Mouse (Mus musculus) megakaryocyte progenitor cell, adult 5-6 weeks (primary cell): ENCODE measurements around the gene Olfr975. TPM values are rescaled to one million over a fixed set of nuclear protein-coding genes. Genes with fewer than 3 reads are reported as not detected.
"Not testable (repeated sequence)": the region's sequence is repeated elsewhere in the genome, so short reads cannot be mapped to it uniquely, and the experiment has no call there.

Experiments
- ATAC-seq: replicated peaks from 2 replicates; pipeline ENCODE4 v1.8.0; 2016; ENCODE audit warnings: mild to moderate bottlenecking, moderate TSS enrichment, inconsistent platforms; ENCODE audit not compliant: poor library complexity
- total RNA-seq, 2 experiments: library from RNA; stranded (forward) in 1 of 2; stranded (reverse) in 1 of 2; fragments of 157-497, 149-512 nt in 1 of 2; fragments of 200-1000 nt in 1 of 2; gene quantifications; 2 replicates each; pipeline versions ENCODE4 v1.2.3 to v1.2.4; 2015 to 2017

Gene Olfr975
- total RNA-seq (2015) (not detected in 2 replicates), total RNA-seq (2017) (not detected in 2 replicates)

DNA sequence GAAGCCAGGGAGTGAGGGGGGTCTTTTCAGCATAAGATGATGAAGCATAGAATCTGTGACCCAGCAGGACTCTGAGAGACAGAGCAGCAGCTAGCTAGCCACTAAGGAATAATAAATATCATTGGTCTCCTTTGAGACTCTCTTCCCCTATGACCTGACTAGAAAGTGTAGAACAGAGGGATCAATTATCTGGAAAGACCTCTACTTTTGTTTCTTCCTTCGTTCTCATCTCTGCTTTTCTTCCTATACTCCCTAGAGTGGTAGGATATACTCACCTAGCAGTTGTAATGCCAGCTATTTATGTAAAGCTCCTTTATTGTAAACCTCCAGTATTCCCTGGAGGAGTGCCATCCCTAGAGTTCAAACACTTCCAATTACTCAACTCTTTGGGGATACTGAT, at the start of gene Olfr975:
Gene Olfr975, minus strand, starts transcription at position 101 of the 400 bp plus-strand sequence.
- ATAC-seq: no peak

DNA sequence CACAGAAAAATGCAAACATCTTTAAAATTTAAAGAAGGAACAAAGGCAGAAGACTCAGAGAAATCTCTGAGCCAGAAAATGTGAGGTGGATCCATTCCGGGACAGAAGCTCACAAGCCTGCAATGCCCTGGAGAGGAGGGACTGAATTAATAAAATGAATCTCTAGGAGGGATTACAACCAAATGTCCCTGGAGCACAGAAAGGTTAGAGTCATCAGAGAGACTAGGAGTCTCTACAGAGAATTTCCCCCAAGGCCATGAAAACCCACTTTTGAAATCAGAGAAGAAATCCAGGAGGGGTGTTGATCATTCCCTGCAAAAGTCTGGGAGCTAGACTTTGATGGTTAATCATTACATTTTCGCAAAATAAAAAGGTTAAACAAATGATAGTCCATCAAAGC, 40.0 kb upstream of the Olfr975 start, which contains the start of gene Olfr978:
Gene Olfr978, plus strand, starts transcription at position 301 of the 400 bp plus-strand sequence.
- no peak for ATAC-seq

GRCm38 (mm10) chr9:39976581-39977145, 24.8 kb upstream of the Olfr975 start:
- ATAC-seq: not testable (repeated sequence)

GRCm38 (mm10) chr9:39961033-39961432, 9.2 kb upstream of the Olfr975 start, which contains the start of gene Olfr976:
Olfr976 (minus strand) TSS chr9:39961133.
- not testable (repeated sequence) for ATAC-seq

DNA sequence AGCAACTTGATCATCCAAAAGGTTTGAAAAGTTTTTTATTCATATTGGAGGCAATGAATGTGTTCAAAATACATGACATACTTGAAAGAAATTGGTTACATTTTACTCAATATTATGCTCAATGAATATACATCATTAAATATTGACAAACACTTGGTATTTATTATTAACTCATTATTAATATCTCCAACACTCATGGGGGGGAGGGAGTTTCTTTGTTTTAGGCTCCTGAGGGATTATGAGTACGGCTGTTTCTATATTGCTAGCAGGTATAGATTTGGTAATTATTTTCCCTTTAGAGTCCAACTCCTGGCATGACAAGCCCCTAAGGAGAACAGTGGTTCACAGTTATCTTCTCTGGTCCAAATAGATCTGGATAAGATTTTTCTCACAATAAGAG, 14.6 kb downstream of the Olfr975 start, which contains the start of gene Olfr974:
Gene Olfr974, plus strand, starts transcription at position 301 of the 400 bp plus-strand sequence.
- no peak for ATAC-seq

GRCm38 (mm10) chr9:39928837-39929236, 23.0 kb downstream of the Olfr975 start:
- not testable (repeated sequence) for ATAC-seq

GRCm38 (mm10) chr9:39927975-39928836, 23.6 kb downstream of the Olfr975 start:
- not testable (repeated sequence) for ATAC-seq

DNA sequence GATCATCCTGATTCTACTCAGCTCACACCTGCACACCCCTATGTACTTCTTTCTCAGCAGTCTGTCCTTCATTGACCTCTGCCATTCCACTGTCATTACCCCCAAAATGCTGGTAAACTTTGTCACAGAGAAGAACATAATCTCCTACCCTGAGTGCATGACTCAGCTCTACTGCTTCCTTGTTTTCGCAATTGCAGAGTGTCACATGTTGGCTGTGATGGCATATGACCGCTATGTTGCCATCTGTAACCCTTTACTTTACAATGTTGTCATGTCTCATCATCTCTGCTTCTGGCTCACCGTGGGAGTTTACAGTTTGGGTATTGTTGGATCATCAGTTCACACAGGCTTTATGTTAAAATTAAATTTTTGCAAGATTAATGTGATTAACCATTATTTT, 41.9 kb downstream of the Olfr975 start:
- ATAC-seq: peak; percentile 93

DNA sequence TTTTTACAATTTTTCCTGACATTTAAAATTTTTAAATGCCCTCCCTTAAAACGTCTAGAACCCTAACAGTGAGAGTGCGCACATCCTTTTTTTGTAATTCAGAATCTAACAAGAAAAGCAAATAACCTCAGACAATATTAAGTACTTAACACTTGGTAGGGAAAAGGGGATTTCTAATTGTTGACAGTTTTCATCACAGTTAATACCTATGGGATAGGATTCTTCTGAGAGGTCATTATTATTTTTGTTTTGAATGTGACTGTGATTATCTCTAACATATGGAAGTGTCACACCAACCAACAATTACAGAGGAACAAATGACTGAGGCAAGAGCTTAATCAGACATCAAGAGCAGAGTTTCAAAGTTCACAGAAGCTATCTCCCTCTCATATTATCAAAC, 44.8 kb downstream of the Olfr975 start, which contains the start of gene Olfr229:
Gene Olfr229, plus strand, starts transcription at position 301 of the 400 bp plus-strand sequence.
- no peak for ATAC-seq

DNA sequence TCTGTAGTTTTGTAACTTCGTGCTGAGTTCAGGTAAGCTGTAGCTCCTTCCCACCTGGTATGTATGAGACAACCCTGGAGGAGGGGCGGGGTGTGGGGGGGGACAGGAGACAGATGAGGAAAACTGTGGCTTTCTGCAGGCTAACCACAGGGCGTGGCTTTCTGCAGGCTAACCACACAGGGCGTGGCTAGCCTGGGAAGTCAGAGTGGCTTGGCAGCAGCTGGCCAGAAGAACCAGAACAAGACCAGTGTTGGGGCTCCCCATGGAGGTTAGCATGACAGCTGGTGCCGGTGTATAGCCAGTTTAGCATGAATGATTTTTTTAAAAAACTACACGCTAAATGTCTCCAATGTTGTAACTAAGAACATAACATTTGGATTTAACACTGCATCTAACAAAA, 46.7 kb downstream of the Olfr975 start:
- ATAC-seq: peak; percentile 95

Other genes with a start within 250 kb of the Olfr975 start
- not detected in 2 replicates for gene Olfr149, start 244.9 kb downstream of the Olfr975 start, total RNA-seq (2015)
- not detected in 2 replicates for gene Olfr149, start 244.9 kb downstream of the Olfr975 start, total RNA-seq (2017)
- gene Olfr965, start 240.7 kb downstream of the Olfr975 start, total RNA-seq (2015): not detected in 2 replicates
- gene Olfr965, start 240.7 kb downstream of the Olfr975 start, total RNA-seq (2017): not detected in 2 replicates
- gene Olfr150, start 221.1 kb downstream of the Olfr975 start, total RNA-seq (2015): not detected in 2 replicates
- not detected in 2 replicates for gene Olfr150, start 221.1 kb downstream of the Olfr975 start, total RNA-seq (2017)
- gene Olfr967, start 205.8 kb downstream of the Olfr975 start, total RNA-seq (2015): not detected in 2 replicates
- not detected in 2 replicates for gene Olfr967, start 205.8 kb downstream of the Olfr975 start, total RNA-seq (2017)
- not detected in 2 replicates for gene Olfr968, start 168.8 kb downstream of the Olfr975 start, total RNA-seq (2015)
- gene Olfr968, start 168.8 kb downstream of the Olfr975 start, total RNA-seq (2017): not detected in 2 replicates
- not detected in 2 replicates for gene Olfr969, start 161.1 kb downstream of the Olfr975 start, total RNA-seq (2015)
- gene Olfr969, start 161.1 kb downstream of the Olfr975 start, total RNA-seq (2017): not detected in 2 replicates
- not detected in 2 replicates for gene Olfr970, start 143.2 kb downstream of the Olfr975 start, total RNA-seq (2015)
- gene Olfr970, start 143.2 kb downstream of the Olfr975 start, total RNA-seq (2017): not detected in 2 replicates
- gene Olfr971, start 115.2 kb downstream of the Olfr975 start, total RNA-seq (2015): not detected in 2 replicates
- gene Olfr971, start 115.2 kb downstream of the Olfr975 start, total RNA-seq (2017): not detected in 2 replicates
- gene Olfr972, start 85.6 kb downstream of the Olfr975 start, total RNA-seq (2015): not detected in 2 replicates
- gene Olfr972, start 85.6 kb downstream of the Olfr975 start, total RNA-seq (2017): not detected in 2 replicates
- gene Olfr229, start 44.7 kb downstream of the Olfr975 start, total RNA-seq (2015): not detected in 2 replicates
- gene Olfr229, start 44.7 kb downstream of the Olfr975 start, total RNA-seq (2017): not detected in 2 replicates
- not detected in 2 replicates for gene Olfr974, start 14.5 kb downstream of the Olfr975 start, total RNA-seq (2015)
- not detected in 2 replicates for gene Olfr974, start 14.5 kb downstream of the Olfr975 start, total RNA-seq (2017)
- gene Olfr976, start 9.1 kb upstream of the Olfr975 start, total RNA-seq (2015): not detected in 2 replicates
- gene Olfr976, start 9.1 kb upstream of the Olfr975 start, total RNA-seq (2017): not detected in 2 replicates
- gene Olfr978, start 40.1 kb upstream of the Olfr975 start, total RNA-seq (2015): not detected in 2 replicates
- gene Olfr978, start 40.1 kb upstream of the Olfr975 start, total RNA-seq (2017): not detected in 2 replicates
- gene Olfr979, start 51.4 kb upstream of the Olfr975 start, total RNA-seq (2015): not detected in 2 replicates
- not detected in 2 replicates for gene Olfr979, start 51.4 kb upstream of the Olfr975 start, total RNA-seq (2017)
- gene Olfr980, start 57.5 kb upstream of the Olfr975 start, total RNA-seq (2015): not detected in 2 replicates
- not detected in 2 replicates for gene Olfr980, start 57.5 kb upstream of the Olfr975 start, total RNA-seq (2017)
- gene Olfr981, start 69.4 kb upstream of the Olfr975 start, total RNA-seq (2015): not detected in 2 replicates
- not detected in 2 replicates for gene Olfr981, start 69.4 kb upstream of the Olfr975 start, total RNA-seq (2017)
- not detected in 2 replicates for gene Olfr982, start 121.8 kb upstream of the Olfr975 start, total RNA-seq (2015)
- not detected in 2 replicates for gene Olfr982, start 121.8 kb upstream of the Olfr975 start, total RNA-seq (2017)
- not detected in 2 replicates for gene Olfr983, start 141.5 kb upstream of the Olfr975 start, total RNA-seq (2015)
- not detected in 2 replicates for gene Olfr983, start 141.5 kb upstream of the Olfr975 start, total RNA-seq (2017)
- gene Olfr984, start 162.2 kb upstream of the Olfr975 start, total RNA-seq (2015): not detected in 2 replicates
- not detected in 2 replicates for gene Olfr984, start 162.2 kb upstream of the Olfr975 start, total RNA-seq (2017)
- gene Olfr985, start 178.1 kb upstream of the Olfr975 start, total RNA-seq (2015): not detected in 2 replicates
- gene Olfr985, start 178.1 kb upstream of the Olfr975 start, total RNA-seq (2017): not detected in 2 replicates
- gene Tmem225, start 196.1 kb upstream of the Olfr975 start, total RNA-seq (2015): not detected in 2 replicates
- not detected in 2 replicates for gene Tmem225, start 196.1 kb upstream of the Olfr975 start, total RNA-seq (2017)
- not detected in 2 replicates for gene Olfr986, start 228.9 kb upstream of the Olfr975 start, total RNA-seq (2015)
- not detected in 2 replicates for gene Olfr986, start 228.9 kb upstream of the Olfr975 start, total RNA-seq (2017)
- gene Zfp202, start 240.3 kb upstream of the Olfr975 start, total RNA-seq (2015): 3.0 and 4.6 TPM in 2 replicates
- gene Zfp202, start 240.3 kb upstream of the Olfr975 start, total RNA-seq (2017): 2.3 and 4.9 TPM in 2 replicates